Mouse (Mus musculus) forebrain, embryonic 15.5 days (tissue): ENCODE results near the gene Cygb. TPM values are rescaled to one million over a fixed set of nuclear protein-coding genes. Genes with fewer than 3 reads are reported as not detected.
A peak's percentile ranks its signal among the peaks of the same experiment; 100 is the strongest.

Experiments
- ATAC-seq: fragments of 200-750 bp; cut with Nextera tagmentation; replicated peaks from 2 replicates; pipeline ENCODE4 v1.8.0; 2017; ENCODE audit warnings: mild to moderate bottlenecking, moderate TSS enrichment, moderate library complexity
- H3K27ac ChIP-seq: fragments of 300-500 bp; sonication (generic); replicated peaks from 2 replicates; pipeline ENCODE4 v1.5.1; 2015; ENCODE audit warnings: mild to moderate bottlenecking, inconsistent platforms
- H3K27me3 ChIP-seq: fragments of 300-500 bp; sonication (generic); 2 replicates; pipeline ENCODE4 v1.6.1; 2015; ENCODE audit warnings: inconsistent platforms
- H3K36me3 ChIP-seq: fragments of 300-500 bp; sonication (generic); 2 replicates; pipeline ENCODE4 v1.6.1; 2015; ENCODE audit warnings: mild to moderate bottlenecking, inconsistent platforms
- H3K4me1 ChIP-seq: fragments of 300-500 bp; sonication (generic); 2 replicates; pipeline ENCODE4 v1.6.1; 2015; ENCODE audit warnings: inconsistent platforms
- H3K4me2 ChIP-seq: fragments of 300-500 bp; sonication (generic); replicated peaks from 2 replicates; pipeline ENCODE4 v1.6.1; 2015; ENCODE audit warnings: mild to moderate bottlenecking, inconsistent platforms
- H3K4me3 ChIP-seq: fragments of 300-500 bp; sonication (generic); 2 replicates; pipeline ENCODE4 v1.5.1; 2015; ENCODE audit warnings: mild to moderate bottlenecking, inconsistent platforms
- H3K9ac ChIP-seq: fragments of 300-500 bp; sonication (generic); replicated peaks from 2 replicates; pipeline ENCODE4 v1.6.1; 2015; ENCODE audit warnings: mild to moderate bottlenecking, inconsistent platforms
- H3K9me3 ChIP-seq: fragments of 300-500 bp; sonication (generic); 2 replicates; pipeline ENCODE4 v1.6.1; 2016; ENCODE audit warnings: inconsistent platforms
- WGBS: fragments of 180-500 bp; shearing (Covaris S2); methylation state at CpG from one replicate; pipeline ENCODE4 v1.1.7; 2015; ENCODE audit warnings: mixed read lengths; 5-methylcytosine and 5-hydroxymethylcytosine counted together
- polyA plus RNA-seq: library from polyadenylated mRNA; unstranded; fragments of >200 nt; fragmentation: Nextera tagmentation; extraction: Ambion mirVana; gene quantifications from 2 replicates; pipeline ENCODE4 v1.2.1, GENCODE M21; 2015

Cygb gene
- polyA plus RNA-seq: 15.8 and 16.4 TPM in 2 replicates

DNA sequence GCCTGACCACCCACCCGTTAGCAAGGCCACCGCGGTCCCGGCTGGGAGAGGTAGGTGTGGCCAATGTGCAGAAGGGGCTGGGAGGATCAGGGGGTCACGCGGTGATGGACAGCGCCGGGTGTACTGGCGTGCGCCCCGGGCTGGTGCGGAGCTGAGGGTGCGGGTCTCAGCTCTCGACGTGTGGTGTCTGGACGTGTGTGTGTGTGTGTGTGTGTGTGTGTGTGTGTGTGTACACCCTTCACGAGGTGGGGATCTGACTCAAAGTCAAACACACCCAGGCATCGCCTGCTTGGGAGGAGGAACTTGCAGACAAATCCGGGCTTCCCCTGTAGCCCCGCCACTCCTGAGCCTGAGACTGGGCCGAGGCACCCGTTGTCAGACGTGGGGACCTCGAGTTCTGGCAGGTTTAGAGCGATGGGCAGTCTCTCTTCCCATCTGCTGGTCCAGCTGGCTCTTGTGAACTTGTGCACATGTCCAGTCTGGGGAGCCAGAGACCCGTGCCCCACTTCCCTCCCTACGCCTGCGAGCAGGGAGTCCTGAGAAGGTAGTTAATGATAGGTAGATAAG, at the start of gene Cygb:
Gene Cygb (minus strand): TSS at position 59 of the 567 bp plus-strand sequence.
- Histone ChIP-seq H3K9me3 (no peaks in the 10 kb centered on the region), H3K4me1 (peaks cover 61% of the 10 kb centered on the region), H3K27ac (peak within 1 kb of the TSS; percentile 27; the same call in 1 of the 2 replicates), H3K4me2 (peak within 1 kb of the TSS; percentile 99), H3K36me3 (no peaks in the 10 kb centered on the region), H3K9ac (peak within 1 kb of the TSS; percentile 87), H3K4me3 (peak within 1 kb of the TSS; percentile 71), H3K27me3 (peaks cover 7% of the 10 kb centered on the region; the same call in 1 of the 2 replicates)
- 10% methylated on average over 28 of the region's 28 CpGs for WGBS
- ATAC-seq: no peak

DNA sequence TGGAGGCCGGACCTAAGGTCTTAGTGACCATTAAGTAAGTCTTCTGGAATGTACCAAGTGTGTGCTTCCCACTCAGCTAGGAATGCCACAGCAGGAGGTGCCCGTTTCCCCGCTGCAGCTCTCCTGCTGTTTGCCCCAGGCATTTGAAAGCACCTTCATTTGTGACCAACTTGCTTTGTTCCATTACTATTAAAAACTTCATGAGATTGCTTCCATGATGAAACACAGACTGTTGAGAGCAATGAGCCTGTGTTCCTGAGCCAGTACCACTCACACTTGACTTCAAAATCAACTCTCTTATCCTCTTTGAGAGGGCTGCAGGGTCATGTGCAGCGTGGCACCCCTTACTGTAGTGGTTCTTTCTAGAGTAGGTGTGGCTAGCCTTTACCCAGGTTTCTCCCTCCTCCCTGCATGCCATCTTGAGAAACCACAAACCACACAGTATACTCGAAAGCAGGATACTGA, 47.3 kb upstream of the Cygb start:
- Histone ChIP-seq H3K9ac (no peak overlapping the region), H3K27ac (no peak overlapping the region), H3K36me3 (no peaks in the 10 kb centered on the region), H3K4me1 (no peaks in the 10 kb centered on the region), H3K27me3 (no peaks in the 10 kb centered on the region), H3K9me3 (no peaks in the 10 kb centered on the region), H3K4me2 (no peak overlapping the region), H3K4me3 (no peak overlapping the region)
- WGBS: 31% methylated on average over 5 of the region's 5 CpGs
- ATAC-seq: no peak

DNA sequence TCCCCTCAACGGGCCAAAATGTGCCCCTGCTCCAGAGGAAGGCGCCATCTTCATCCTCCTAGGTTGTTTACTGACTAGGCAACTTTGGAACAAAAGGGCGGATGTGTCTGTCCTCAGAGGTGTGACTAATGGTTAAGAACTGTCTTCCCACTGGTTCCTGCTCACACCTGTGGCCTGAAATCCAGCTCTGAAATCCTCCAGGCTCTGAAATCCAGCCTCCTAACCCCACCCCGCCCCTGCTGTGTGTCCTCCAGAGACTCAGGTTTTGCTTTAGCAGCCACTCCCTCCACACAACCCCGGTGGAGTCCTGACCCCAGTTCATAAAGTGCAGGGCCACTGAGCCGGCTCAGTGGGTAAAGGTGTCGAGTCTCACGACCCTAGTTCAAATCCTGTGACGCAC, 43.4 kb upstream of the Cygb start:
- no peak overlapping the region for H3K9ac ChIP-seq
- no peaks in the 10 kb centered on the region for H3K9me3 ChIP-seq
- peaks cover 15% of the 10 kb centered on the region for H3K4me1 ChIP-seq
- ATAC-seq: no peak
- H3K36me3 ChIP-seq: no peaks in the 10 kb centered on the region
- no peak overlapping the region for H3K27ac ChIP-seq
- 78% methylated on average over 9 of the region's 9 CpGs for WGBS
- H3K27me3 ChIP-seq: peaks cover 22% of the 10 kb centered on the region
- no peak overlapping the region for H3K4me3 ChIP-seq
- no peak overlapping the region for H3K4me2 ChIP-seq

DNA sequence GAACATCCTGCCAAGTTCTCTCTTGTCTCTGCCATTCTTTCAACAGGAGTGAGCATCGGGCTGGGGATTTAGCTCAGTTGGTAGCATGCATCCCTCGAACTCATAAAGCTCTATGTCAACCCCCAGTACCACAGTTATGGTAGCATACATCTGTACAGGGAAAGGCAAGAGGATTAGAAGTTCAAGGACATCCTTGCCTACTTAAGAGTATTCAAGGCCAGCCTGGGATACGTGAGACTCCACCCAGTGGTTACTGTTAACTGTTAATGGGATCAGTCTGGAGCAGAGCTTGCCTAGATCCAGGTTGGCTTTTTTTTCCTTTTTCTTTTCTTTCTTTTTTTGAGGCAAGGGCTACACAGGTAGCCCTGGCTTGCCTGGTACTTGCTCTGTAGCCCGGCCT, 42.3 kb upstream of the Cygb start:
- H3K4me2 ChIP-seq: no peak overlapping the region
- no peaks in the 10 kb centered on the region for H3K9me3 ChIP-seq
- peaks cover 24% of the 10 kb centered on the region for H3K27me3 ChIP-seq
- no peak overlapping the region for H3K9ac ChIP-seq
- ATAC-seq: no peak
- H3K27ac ChIP-seq: no peak overlapping the region
- H3K36me3 ChIP-seq: no peaks in the 10 kb centered on the region
- peaks cover 15% of the 10 kb centered on the region for H3K4me1 ChIP-seq
- H3K4me3 ChIP-seq: no peak overlapping the region
- whole genome bisulfite sequencing: 89% methylated on average over 4 of the region's 4 CpGs

DNA sequence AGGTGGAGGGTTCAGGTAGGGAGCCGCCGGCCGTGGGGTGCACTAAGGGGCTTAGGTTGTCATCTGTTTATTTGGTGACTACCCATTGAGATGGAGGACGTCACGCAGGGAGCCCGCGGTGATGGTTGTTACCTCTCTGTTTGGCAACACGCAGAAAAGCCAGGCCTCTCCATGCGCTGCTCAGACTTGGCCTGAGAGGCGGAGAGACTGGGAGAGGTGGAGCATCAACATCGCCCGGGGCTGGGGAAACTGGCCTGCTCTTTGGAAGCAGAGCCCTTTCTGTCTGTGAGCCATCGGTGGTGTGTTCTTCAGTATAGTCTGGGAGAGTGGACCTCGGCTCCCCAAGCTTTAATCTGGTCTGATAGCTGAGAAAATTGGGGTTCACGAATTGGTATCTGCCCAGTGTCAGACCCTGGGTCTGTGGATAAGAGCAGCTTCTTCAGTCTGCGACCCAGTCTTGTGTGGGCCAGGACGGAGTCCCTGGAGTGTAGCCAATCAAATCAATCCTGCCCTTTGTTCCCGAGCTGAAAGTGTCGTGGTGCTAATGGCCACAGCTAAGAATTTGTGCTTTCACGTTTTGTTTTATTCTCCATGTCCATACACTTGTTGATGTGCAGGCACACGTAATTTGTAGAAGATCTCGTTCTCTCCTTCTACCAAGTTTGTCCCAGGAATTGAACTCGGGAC, 41.2 kb upstream of the Cygb start:
- Histone ChIP-seq H3K36me3 (no peaks in the 10 kb centered on the region), H3K4me2 (no peak overlapping the region), H3K27ac (no peak overlapping the region), H3K27me3 (peaks cover 24% of the 10 kb centered on the region), H3K9ac (no peak overlapping the region), H3K9me3 (no peaks in the 10 kb centered on the region), H3K4me3 (no peak overlapping the region), H3K4me1 (peaks cover 15% of the 10 kb centered on the region)
- 15% methylated on average over 23 of the region's 23 CpGs for WGBS
- no peak for ATAC-seq

DNA sequence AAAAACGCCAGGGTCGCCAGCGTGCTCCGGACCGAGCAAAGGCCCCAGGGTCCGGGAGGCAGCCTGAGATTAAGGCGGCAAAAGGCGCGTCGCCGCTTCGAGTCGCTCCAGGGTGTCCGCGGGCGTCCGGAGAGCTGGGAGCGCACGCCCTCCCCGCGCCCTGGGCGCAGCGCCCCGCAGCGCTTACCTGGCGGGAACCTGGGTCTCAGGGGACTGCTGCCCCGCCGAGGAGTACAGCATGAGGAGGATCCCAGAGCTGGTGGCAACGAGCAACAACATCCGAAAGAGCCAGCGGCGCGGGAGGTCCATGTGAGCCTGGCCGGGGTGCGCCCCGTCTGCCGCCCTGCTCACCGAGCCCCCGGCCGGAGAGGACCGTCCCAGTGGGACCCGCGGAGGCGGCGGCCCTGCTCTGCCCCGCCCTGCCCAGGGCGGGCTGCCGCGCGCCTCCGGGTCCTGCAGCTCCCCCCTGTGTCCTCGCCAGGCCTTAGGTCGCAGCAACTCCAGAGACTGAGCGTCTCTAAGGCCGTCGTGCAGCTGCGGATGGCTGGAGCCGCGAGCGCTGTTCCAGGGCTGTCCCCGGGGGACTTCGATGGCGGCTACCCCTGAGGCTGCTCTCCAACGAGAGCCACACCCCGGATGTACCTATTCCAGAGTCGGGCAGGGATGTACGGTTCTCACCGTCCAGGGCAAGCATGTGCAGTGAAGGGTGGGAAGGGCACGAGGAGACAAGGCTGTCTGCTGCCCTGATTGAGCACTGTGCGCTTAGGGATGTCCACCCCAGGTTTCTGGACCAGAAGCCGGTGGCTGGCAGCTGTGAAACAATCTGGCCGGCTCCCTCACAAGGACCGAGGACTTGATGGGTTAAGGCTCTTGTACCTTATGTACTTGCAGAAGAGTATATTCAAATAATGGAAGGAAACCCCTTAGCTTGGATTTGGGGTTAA, 40.4 kb upstream of the Cygb start:
- WGBS: 1% methylated on average over 73 of the region's 73 CpGs
- ATAC-seq: no peak
- H3K36me3 ChIP-seq: no peaks in the 10 kb centered on the region

DNA sequence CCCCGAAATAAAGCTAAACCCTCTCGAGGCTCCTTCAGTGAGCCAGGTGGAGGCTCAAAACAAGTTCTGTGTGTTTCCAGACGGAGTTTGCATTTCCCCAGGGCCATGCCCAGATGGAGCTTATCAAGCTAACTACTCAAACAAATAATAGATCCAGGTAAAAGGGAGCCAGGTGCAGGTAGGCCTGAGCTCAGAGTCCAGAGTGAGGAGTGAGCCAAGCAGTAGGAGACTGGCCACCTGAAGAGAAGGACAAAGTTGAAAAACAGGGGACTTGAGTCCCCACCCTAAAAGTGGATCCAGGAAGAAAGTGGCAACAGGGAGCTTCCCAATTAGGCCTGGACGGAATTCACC, 39.8 kb upstream of the Cygb start:
- no peak overlapping the region for H3K9ac ChIP-seq
- peaks cover 24% of the 10 kb centered on the region for H3K27me3 ChIP-seq
- H3K4me2 ChIP-seq: peak overlapping the region; percentile 48
- no peak overlapping the region for H3K27ac ChIP-seq
- no peaks in the 10 kb centered on the region for H3K36me3 ChIP-seq
- 0 out of 2 replicates have a peak overlapping the region, but pooled peaks have one; percentile 34 for H3K4me3 ChIP-seq
- ATAC-seq: no peak
- 31% methylated on average over 4 of the region's 4 CpGs for WGBS
- H3K9me3 ChIP-seq: no peaks in the 10 kb centered on the region
- peaks cover 15% of the 10 kb centered on the region for H3K4me1 ChIP-seq

More for the DNA sequence above, 40.4 kb upstream of the Cygb start:
- H3K27me3 ChIP-seq: peaks cover 24% of the 10 kb centered on the region
- H3K4me2 ChIP-seq: peak overlapping the region; percentile 48
- H3K4me3 ChIP-seq: peak overlapping the region; percentile 34
- peaks cover 15% of the 10 kb centered on the region for H3K4me1 ChIP-seq
- no peaks in the 10 kb centered on the region for H3K9me3 ChIP-seq
- no peak overlapping the region for H3K27ac ChIP-seq
- H3K9ac ChIP-seq: 0 out of 2 replicates have a peak overlapping the region, but pooled peaks have one; percentile 24

DNA sequence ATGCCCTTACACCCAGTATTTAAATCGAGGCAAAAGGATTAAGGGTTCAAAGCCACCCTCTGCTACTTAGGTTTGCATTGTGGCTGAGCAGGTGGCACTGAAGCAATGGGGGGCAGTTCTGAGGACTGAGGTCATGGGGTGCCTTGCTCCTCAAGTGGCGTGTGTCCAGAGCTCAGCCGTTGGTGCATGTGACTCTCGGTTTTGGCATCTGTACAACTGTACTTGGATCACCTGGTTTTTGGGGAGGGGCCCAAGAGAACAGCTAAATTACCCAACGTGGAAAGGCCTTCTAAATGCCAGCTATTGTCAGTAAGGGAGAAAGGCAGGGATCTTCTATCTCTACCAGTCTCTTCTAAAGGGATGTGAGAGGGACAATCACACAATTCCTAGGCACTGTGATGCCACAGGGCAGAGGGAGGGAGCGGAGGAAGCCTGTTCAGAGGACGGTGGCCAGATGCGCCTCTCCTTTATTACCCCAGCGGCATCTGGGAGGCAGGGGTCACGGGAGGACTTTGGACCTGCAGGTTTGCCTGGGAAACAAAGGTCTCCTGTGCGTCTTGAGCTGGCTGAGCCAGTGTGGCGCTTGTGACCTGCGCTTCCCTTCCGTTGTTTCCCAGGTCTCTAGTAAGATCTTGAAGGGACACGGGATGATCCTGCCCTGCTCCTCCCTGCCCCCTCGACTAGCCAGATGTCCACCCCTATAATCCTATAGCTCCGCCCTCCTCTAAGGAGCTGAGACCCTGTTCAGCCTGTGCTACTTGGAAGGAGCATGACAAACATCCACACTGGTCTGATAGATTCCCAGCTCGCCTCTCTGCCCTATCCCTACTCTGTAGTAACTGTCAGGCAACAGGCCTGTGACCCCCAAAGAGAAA, 36.8 kb upstream of the Cygb start:
- no peaks in the 10 kb centered on the region for H3K36me3 ChIP-seq
- no peak overlapping the region for H3K4me2 ChIP-seq
- peaks cover 15% of the 10 kb centered on the region for H3K4me1 ChIP-seq
- H3K27ac ChIP-seq: no peak overlapping the region
- 48% methylated on average over 18 of the region's 18 CpGs for WGBS
- no peaks in the 10 kb centered on the region for H3K9me3 ChIP-seq
- H3K4me3 ChIP-seq: no peak overlapping the region
- no peak for ATAC-seq
- H3K9ac ChIP-seq: no peak overlapping the region
- peaks cover 24% of the 10 kb centered on the region for H3K27me3 ChIP-seq

DNA sequence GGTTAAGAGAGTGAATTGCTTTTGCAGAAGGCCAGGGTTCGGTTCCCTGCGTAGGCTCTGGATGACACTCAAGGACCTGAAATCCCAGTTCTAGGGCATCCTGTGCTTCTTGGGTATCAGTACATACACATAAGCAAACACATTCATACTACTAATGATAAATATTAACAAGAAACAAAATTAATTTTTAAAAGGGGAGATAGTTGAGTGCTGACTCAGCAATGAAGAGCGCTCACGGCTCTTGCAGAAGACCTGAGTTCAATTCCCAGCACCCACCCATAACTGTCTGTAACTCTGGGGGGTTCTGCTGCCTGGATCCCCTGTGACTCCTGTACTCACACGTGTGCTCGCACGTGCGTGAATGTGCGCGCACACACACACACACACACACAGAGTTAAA, 35.5 kb upstream of the Cygb start:
- Histone ChIP-seq H3K4me1 (peaks cover 10% of the 10 kb centered on the region), H3K9ac (no peak overlapping the region), H3K27ac (no peak overlapping the region), H3K27me3 (peaks cover 17% of the 10 kb centered on the region), H3K36me3 (no peaks in the 10 kb centered on the region), H3K4me2 (no peak overlapping the region), H3K9me3 (no peaks in the 10 kb centered on the region), H3K4me3 (no peak overlapping the region)
- no peak for ATAC-seq
- WGBS: 94% methylated on average over 10 of the region's 10 CpGs

DNA sequence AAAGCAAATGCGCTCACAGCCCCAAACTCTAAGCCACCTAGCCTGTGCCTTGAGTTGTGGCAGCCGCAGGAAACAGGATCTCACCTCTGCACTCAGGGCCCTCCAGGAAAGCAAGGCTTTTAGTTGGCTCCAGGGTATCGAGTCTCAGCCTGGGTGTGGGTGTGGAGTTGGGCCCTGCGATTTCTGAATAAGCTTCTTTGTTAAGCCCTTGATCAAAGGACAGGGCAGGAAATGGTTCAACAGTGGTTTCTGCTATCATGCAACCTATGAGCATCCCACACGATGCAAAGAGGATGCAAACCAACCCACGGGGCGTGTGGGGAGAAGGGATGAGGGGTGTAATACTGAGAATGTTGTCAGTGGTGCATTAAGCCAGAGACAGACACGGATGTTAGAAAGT, 33.8 kb upstream of the Cygb start:
- Histone ChIP-seq H3K4me3 (no peak overlapping the region), H3K4me1 (no peaks in the 10 kb centered on the region), H3K9ac (no peak overlapping the region), H3K27ac (no peak overlapping the region), H3K27me3 (0 out of 2 replicates have a peak, but pooled peaks cover 5% of the 10 kb centered on the region), H3K36me3 (no peaks in the 10 kb centered on the region), H3K9me3 (no peaks in the 10 kb centered on the region), H3K4me2 (no peak overlapping the region)
- WGBS: 74% methylated on average over 8 of the region's 8 CpGs
- ATAC-seq: no peak

DNA sequence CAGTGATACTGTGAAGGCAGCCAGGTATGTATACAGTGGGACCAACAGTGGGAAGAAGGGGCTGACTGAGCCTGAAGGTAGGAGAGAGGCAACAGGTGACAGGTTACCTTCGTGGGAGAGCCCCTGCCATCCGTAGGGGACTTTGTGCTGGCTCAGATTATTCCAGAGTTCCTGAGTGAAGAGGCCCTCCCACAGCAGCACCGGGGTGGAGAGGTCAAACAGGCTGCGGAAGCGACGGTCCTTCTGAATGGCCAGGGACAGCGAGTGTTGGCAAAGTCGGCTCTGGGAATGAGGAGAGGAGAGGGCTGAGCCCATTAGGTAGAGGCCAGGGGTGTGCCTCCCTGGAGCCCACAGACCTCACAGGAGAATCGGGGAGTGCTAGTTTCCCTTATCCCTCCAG, 31.6 kb upstream of the Cygb start:
- Histone ChIP-seq H3K9me3 (no peaks in the 10 kb centered on the region), H3K9ac (no peak overlapping the region), H3K4me1 (no peaks in the 10 kb centered on the region), H3K27me3 (no peaks in the 10 kb centered on the region), H3K4me3 (no peak overlapping the region), H3K27ac (no peak overlapping the region), H3K4me2 (no peak overlapping the region), H3K36me3 (no peaks in the 10 kb centered on the region)
- 81% methylated on average over 9 of the region's 9 CpGs for WGBS
- no peak for ATAC-seq
